Mouse (Mus musculus) spleen, adult 2 months (tissue): ENCODE measurements around the gene Ust. TPM values are rescaled to one million over a fixed set of nuclear protein-coding genes. Genes with fewer than 3 reads are reported as not detected.
A peak's percentile ranks its signal among the peaks of the same experiment; 100 is the strongest.

Experiments
- DNase-seq, 2 experiments: peaks; one replicate each; pipeline versions ENCODE4 v3.0.0 to v3.0.0-alpha.2; 2012 to 2021; ENCODE audit warnings: low spot score in 2 of 2, low read depth in 1 of 2
- H3K27ac ChIP-seq: fragments of 200-500 bp; 2 replicates; pipeline ENCODE4 v1.5.1; 2012; ENCODE audit warnings: low read length, inconsistent platforms; ENCODE audit not compliant: insufficient read depth
- H3K27me3 ChIP-seq: fragments of 200-500 bp; 2 replicates; pipeline ENCODE4 v1.6.1; 2012; ENCODE audit warnings: mild to moderate bottlenecking, moderate library complexity, low read length, inconsistent platforms; ENCODE audit not compliant: control insufficient read depth, insufficient read depth
- H3K36me3 ChIP-seq: fragments of 200-500 bp; 2 replicates; pipeline ENCODE4 v1.6.1; 2012; ENCODE audit warnings: mild to moderate bottlenecking, low read length, inconsistent platforms; ENCODE audit not compliant: control insufficient read depth, insufficient read depth
- H3K4me1 ChIP-seq: fragments of 200-500 bp; 2 replicates; pipeline ENCODE4 v1.6.1; 2011; ENCODE audit warnings: inconsistent platforms; ENCODE audit not compliant: control insufficient read depth, insufficient read depth, insufficient read length
- H3K4me3 ChIP-seq: fragments of 200-500 bp; 2 replicates; pipeline ENCODE4 v1.5.1; 2011; ENCODE audit warnings: mild to moderate bottlenecking, inconsistent platforms; ENCODE audit not compliant: insufficient read depth, insufficient read length; ENCODE audit errors: extremely low read depth
- CTCF ChIP-seq: fragments of 200-500 bp; IDR thresholded peaks from 2 replicates; pipeline ENCODE4 v1.5.1; 2011; ENCODE audit warnings: mild to moderate bottlenecking, inconsistent platforms; ENCODE audit not compliant: insufficient read depth, insufficient read length, insufficient replicate concordance; ENCODE audit errors: extremely low read depth
- POLR2A ChIP-seq: fragments of 200-500 bp; IDR thresholded peaks from 2 replicates; pipeline ENCODE4 v1.6.1; 2011; ENCODE audit warnings: low read depth, low read length, inconsistent platforms
- WGBS: fragments of 180-500 bp; shearing (Covaris S2); methylation state at CpG from one replicate; pipeline ENCODE4 v1.1.7; 2018; 5-methylcytosine and 5-hydroxymethylcytosine counted together
- polyA plus RNA-seq: library from polyadenylated mRNA; depleted of rRNA; stranded (reverse); fragments of >200 nt; gene quantifications from 2 replicates; pipeline ENCODE4 v1.2.3, GENCODE M21; 2012

The Ust gene
- polyA plus RNA-seq, 1 experiment = 1.9 TPM

GRCm38 (mm10) chr10:8531651-8532050 is 13.0 kb upstream of the Ust start:
- WGBS = 42% methylated on average over 3 of the region's 3 CpGs
- DNase-seq = no peak
- Histone ChIP-seq H3K27me3 (no peaks in the 10 kb centered on the region), H3K4me1 (peaks cover 2% of the 10 kb centered on the region), H3K27ac (no peak overlapping the region), H3K36me3 (no peaks in the 10 kb centered on the region), H3K4me3 (no peak overlapping the region)
- TF ChIP-seq CTCF = no peak
- TF ChIP-seq POLR2A = no peak

GRCm38 (mm10) chr10:8530505-8531051 is 12.0 kb upstream of the Ust start:
- no peaks in the 10 kb centered on the region for H3K36me3 ChIP-seq
- H3K4me1 ChIP-seq = peaks cover 2% of the 10 kb centered on the region
- H3K27me3 ChIP-seq = no peaks in the 10 kb centered on the region
- WGBS = 91% methylated on average over 4 of the region's 4 CpGs
- DNase-seq = no peak
- H3K4me3 ChIP-seq = no peak overlapping the region
- no peak overlapping the region for H3K27ac ChIP-seq
- TF ChIP-seq CTCF = no peak
- no peak for TF ChIP-seq POLR2A

- Histone ChIP-seq H3K4me1 (peaks cover 2% of the 10 kb centered on the region), H3K4me3 (no peak overlapping the region), H3K36me3 (no peaks in the 10 kb centered on the region), H3K27ac (no peak overlapping the region), H3K27me3 (no peaks in the 10 kb centered on the region)
- 51% methylated on average over 7 of the region's 7 CpGs for WGBS
- TF ChIP-seq CTCF (peak; percentile 39; the same call in 1 of the 2 replicates), POLR2A (no peak)
- DNase-seq = no peak
Observed at GRCm38 (mm10) chr10:8529173-8529572, 10.5 kb upstream of the Ust start.

- Histone ChIP-seq H3K36me3 (no peaks in the 10 kb centered on the region), H3K27me3 (no peaks in the 10 kb centered on the region), H3K4me3 (no peak overlapping the region), H3K27ac (no peak overlapping the region), H3K4me1 (peaks cover under 1% of the 10 kb centered on the region)
- WGBS = 15% methylated on average over 1 of the region's 1 CpGs
- TF ChIP-seq CTCF = no peak
- no peak for TF ChIP-seq POLR2A
- DNase-seq = no peak
Observed at GRCm38 (mm10) chr10:8525354-8525753, 6.7 kb upstream of the Ust start.

GRCm38 (mm10) chr10:8521536-8521935 is 2.9 kb upstream of the Ust start:
- Histone ChIP-seq H3K4me1 (peaks cover 8% of the 10 kb centered on the region), H3K27ac (no peak overlapping the region), H3K36me3 (no peaks in the 10 kb centered on the region), H3K27me3 (peaks cover 13% of the 10 kb centered on the region; the same call in 1 of the 2 replicates), H3K4me3 (no peak overlapping the region)
- no peak for TF ChIP-seq POLR2A
- no peak for TF ChIP-seq CTCF
- 90% methylated on average over 6 of the region's 6 CpGs for WGBS
- DNase-seq = no peak

- Histone ChIP-seq H3K27ac (no peak overlapping the region), H3K36me3 (no peaks in the 10 kb centered on the region), H3K4me1 (peaks cover 10% of the 10 kb centered on the region), H3K4me3 (no peak overlapping the region), H3K27me3 (peaks cover 13% of the 10 kb centered on the region; the same call in 1 of the 2 replicates)
- 75% methylated on average over 7 of the region's 7 CpGs for WGBS
- no peak for DNase-seq
- TF ChIP-seq CTCF (no peak), POLR2A (no peak)
Observed at GRCm38 (mm10) chr10:8520766-8521395, 2.3 kb upstream of the Ust start.

- H3K36me3 ChIP-seq = no peaks in the 10 kb centered on the region
- TF ChIP-seq CTCF = peak; percentile 21; the same call in 1 of the 2 replicates
- no peak for TF ChIP-seq POLR2A
- peaks cover 10% of the 10 kb centered on the region for H3K4me1 ChIP-seq
- H3K27ac ChIP-seq = peak overlapping the region; percentile 60
- peak overlapping the region; percentile 83 for H3K4me3 ChIP-seq
- peak in 1 of 2 experiments; percentile 23 for DNase-seq
- 2% methylated on average over 18 of the region's 18 CpGs for WGBS
- H3K27me3 ChIP-seq = peaks cover 13% of the 10 kb centered on the region; the same call in 1 of the 2 replicates
Observed at GRCm38 (mm10) chr10:8519014-8519491, 428 bp upstream of the Ust start.
